Mouse (Mus musculus): ENCODE data around the gene Gm45837. TPM values are rescaled to one million over a fixed set of nuclear protein-coding genes. Genes with fewer than 3 reads are reported as not detected.

Gm45837 gene
- polyA plus RNA-seq, 1 experiment from 2014 or later = 4.2 TPM

GRCm38 (mm10) chr7:101393694-101394504 lies 16.8 kb upstream of the Gm45837 start:
- peak overlapping the region; percentile 60 for H3K27ac ChIP-seq (replicated peaks; ENCODE audit: low read depth, low read length)
- H3K4me1 ChIP-seq (ENCODE audit: control insufficient read depth, insufficient read depth, low read length) = 0 out of 2 replicates have a peak, but pooled peaks cover 4% of the 10 kb centered on the region
- no peak overlapping the region; the same call in 1 of the 2 replicates for H3K4me3 ChIP-seq (ENCODE audit: low read depth, low read length)
- no peaks in the 10 kb centered on the region for H3K9me3 ChIP-seq (replicated peaks; ENCODE audit: control insufficient read depth, low read length)
- no peak overlapping the region for H3K4me2 ChIP-seq (ENCODE audit: low read depth, low read length)
- no peaks in the 10 kb centered on the region for H3K27me3 ChIP-seq (ENCODE audit: control insufficient read depth, insufficient read depth, low read length)
- H3K9ac ChIP-seq (replicated peaks; ENCODE audit: low read length) = peak overlapping the region; percentile 46
- WGBS = 33% methylated on average over 8 of the region's 8 CpGs
- H3K36me3 ChIP-seq (replicated peaks; ENCODE audit: control insufficient read depth, insufficient read depth, low read depth, low read length) = no peaks in the 10 kb centered on the region
- ATAC-seq (replicated peaks; ENCODE audit: insufficient number of reproducible peaks, low FRiP score, low TSS enrichment, low read depth) (peak; percentile 58), DNase-seq (ENCODE audit: low spot score) (peak; percentile 70)

GRCm38 (mm10) chr7:101394569-101394968 lies 16.1 kb upstream of the Gm45837 start:
- Histone ChIP-seq H3K9ac (replicated peaks; ENCODE audit: low read length) (peak overlapping the region; percentile 46), H3K4me2 (ENCODE audit: low read depth, low read length) (no peak overlapping the region), H3K36me3 (replicated peaks; ENCODE audit: control insufficient read depth, insufficient read depth, low read depth, low read length) (no peaks in the 10 kb centered on the region), H3K27ac (replicated peaks; ENCODE audit: low read depth, low read length) (peak overlapping the region; percentile 60), H3K9me3 (replicated peaks; ENCODE audit: control insufficient read depth, low read length) (no peaks in the 10 kb centered on the region), H3K4me3 (ENCODE audit: low read depth, low read length) (no peak overlapping the region; the same call in 1 of the 2 replicates), H3K4me1 (ENCODE audit: control insufficient read depth, insufficient read depth, low read length) (0 out of 2 replicates have a peak, but pooled peaks cover 4% of the 10 kb centered on the region), H3K27me3 (ENCODE audit: control insufficient read depth, insufficient read depth, low read length) (no peaks in the 10 kb centered on the region)
- no peak for DNase-seq (ENCODE audit: low spot score)
- ATAC-seq (replicated peaks; ENCODE audit: insufficient number of reproducible peaks, low FRiP score, low TSS enrichment, low read depth) = peak; percentile 3; the same call in 1 of the 2 replicates
- 65% methylated on average over 3 of the region's 3 CpGs for WGBS

GRCm38 (mm10) chr7:101395471-101395870 lies 15.2 kb upstream of the Gm45837 start:
- WGBS = 84% methylated on average over 2 of the region's 2 CpGs
- Histone ChIP-seq H3K4me1 (ENCODE audit: control insufficient read depth, insufficient read depth, low read length) (0 out of 2 replicates have a peak, but pooled peaks cover 4% of the 10 kb centered on the region), H3K9ac (replicated peaks; ENCODE audit: low read length) (no peak overlapping the region), H3K9me3 (replicated peaks; ENCODE audit: control insufficient read depth, low read length) (no peaks in the 10 kb centered on the region), H3K4me3 (ENCODE audit: low read depth, low read length) (no peak overlapping the region), H3K4me2 (ENCODE audit: low read depth, low read length) (no peak overlapping the region), H3K27me3 (ENCODE audit: control insufficient read depth, insufficient read depth, low read length) (no peaks in the 10 kb centered on the region), H3K27ac (replicated peaks; ENCODE audit: low read depth, low read length) (no peak overlapping the region), H3K36me3 (replicated peaks; ENCODE audit: control insufficient read depth, insufficient read depth, low read depth, low read length) (no peaks in the 10 kb centered on the region)
- no peak for DNase-seq (ENCODE audit: low spot score)
- no peak for ATAC-seq (replicated peaks; ENCODE audit: insufficient number of reproducible peaks, low FRiP score, low TSS enrichment, low read depth)

- Histone ChIP-seq H3K9me3 (replicated peaks; ENCODE audit: control insufficient read depth, low read length) (no peaks in the 10 kb centered on the region), H3K9ac (replicated peaks; ENCODE audit: low read length) (no peak overlapping the region), H3K36me3 (replicated peaks; ENCODE audit: control insufficient read depth, insufficient read depth, low read depth, low read length) (no peaks in the 10 kb centered on the region), H3K27ac (replicated peaks; ENCODE audit: low read depth, low read length) (no peak overlapping the region), H3K4me2 (ENCODE audit: low read depth, low read length) (no peak overlapping the region), H3K4me3 (ENCODE audit: low read depth, low read length) (no peak overlapping the region), H3K27me3 (ENCODE audit: control insufficient read depth, insufficient read depth, low read length) (no peaks in the 10 kb centered on the region), H3K4me1 (ENCODE audit: control insufficient read depth, insufficient read depth, low read length) (0 out of 2 replicates have a peak, but pooled peaks cover 4% of the 10 kb centered on the region)
- ATAC-seq (replicated peaks; ENCODE audit: insufficient number of reproducible peaks, low FRiP score, low TSS enrichment, low read depth) (no peak), DNase-seq (ENCODE audit: low spot score) (no peak)
- WGBS = 91% methylated on average over 4 of the region's 4 CpGs
These were observed 13.5 kb upstream of the Gm45837 start for GRCm38 (mm10) chr7:101397175-101397574.

GRCm38 (mm10) chr7:101401510-101401909 lies 9.2 kb upstream of the Gm45837 start:
- no peak overlapping the region for H3K4me2 ChIP-seq (ENCODE audit: low read depth, low read length)
- H3K9ac ChIP-seq (replicated peaks; ENCODE audit: low read length) = no peak overlapping the region
- WGBS = 89% methylated on average over 7 of the region's 7 CpGs
- H3K4me1 ChIP-seq (ENCODE audit: control insufficient read depth, insufficient read depth, low read length) = no peaks in the 10 kb centered on the region
- H3K27ac ChIP-seq (replicated peaks; ENCODE audit: low read depth, low read length) = no peak overlapping the region
- no peak for DNase-seq (ENCODE audit: low spot score)
- no peaks in the 10 kb centered on the region for H3K9me3 ChIP-seq (replicated peaks; ENCODE audit: control insufficient read depth, low read length)
- no peak for ATAC-seq (replicated peaks; ENCODE audit: insufficient number of reproducible peaks, low FRiP score, low TSS enrichment, low read depth)
- H3K27me3 ChIP-seq (ENCODE audit: control insufficient read depth, insufficient read depth, low read length) = no peaks in the 10 kb centered on the region
- no peaks in the 10 kb centered on the region for H3K36me3 ChIP-seq (replicated peaks; ENCODE audit: control insufficient read depth, insufficient read depth, low read depth, low read length)
- H3K4me3 ChIP-seq (ENCODE audit: low read depth, low read length) = no peak overlapping the region

GRCm38 (mm10) chr7:101403831-101404230 lies 6.9 kb upstream of the Gm45837 start:
- no peak overlapping the region for H3K4me2 ChIP-seq (ENCODE audit: low read depth, low read length)
- H3K9ac ChIP-seq (replicated peaks; ENCODE audit: low read length) = no peak overlapping the region
- H3K27me3 ChIP-seq (ENCODE audit: control insufficient read depth, insufficient read depth, low read length) = no peaks in the 10 kb centered on the region
- H3K27ac ChIP-seq (replicated peaks; ENCODE audit: low read depth, low read length) = no peak overlapping the region
- WGBS = 90% methylated on average over 5 of the region's 5 CpGs
- H3K36me3 ChIP-seq (replicated peaks; ENCODE audit: control insufficient read depth, insufficient read depth, low read depth, low read length) = no peaks in the 10 kb centered on the region
- ATAC-seq (replicated peaks; ENCODE audit: insufficient number of reproducible peaks, low FRiP score, low TSS enrichment, low read depth) = no peak
- H3K4me3 ChIP-seq (ENCODE audit: low read depth, low read length) = no peak overlapping the region
- no peaks in the 10 kb centered on the region for H3K9me3 ChIP-seq (replicated peaks; ENCODE audit: control insufficient read depth, low read length)
- no peak for DNase-seq (ENCODE audit: low spot score)
- no peaks in the 10 kb centered on the region for H3K4me1 ChIP-seq (ENCODE audit: control insufficient read depth, insufficient read depth, low read length)

GRCm38 (mm10) chr7:101412796-101413195 lies 2.1 kb downstream of the Gm45837 start:
- no peaks in the 10 kb centered on the region for H3K36me3 ChIP-seq (replicated peaks; ENCODE audit: control insufficient read depth, insufficient read depth, low read depth, low read length)
- DNase-seq (ENCODE audit: low spot score) (peak; percentile 88), ATAC-seq (replicated peaks; ENCODE audit: insufficient number of reproducible peaks, low FRiP score, low TSS enrichment, low read depth) (no peak)
- H3K9ac ChIP-seq (replicated peaks; ENCODE audit: low read length) = no peak overlapping the region
- H3K27me3 ChIP-seq (ENCODE audit: control insufficient read depth, insufficient read depth, low read length) = no peaks in the 10 kb centered on the region
- H3K4me1 ChIP-seq (ENCODE audit: control insufficient read depth, insufficient read depth, low read length) = no peaks in the 10 kb centered on the region
- no peak overlapping the region for H3K4me2 ChIP-seq (ENCODE audit: low read depth, low read length)
- no peak overlapping the region for H3K4me3 ChIP-seq (ENCODE audit: low read depth, low read length)
- no peaks in the 10 kb centered on the region for H3K9me3 ChIP-seq (replicated peaks; ENCODE audit: control insufficient read depth, low read length)
- no peak overlapping the region for H3K27ac ChIP-seq (replicated peaks; ENCODE audit: low read depth, low read length)

- WGBS = 45% methylated on average over 4 of the region's 4 CpGs
- Histone ChIP-seq H3K4me1 (ENCODE audit: control insufficient read depth, insufficient read depth, low read length) (no peaks in the 10 kb centered on the region), H3K9me3 (replicated peaks; ENCODE audit: control insufficient read depth, low read length) (no peaks in the 10 kb centered on the region), H3K27ac (replicated peaks; ENCODE audit: low read depth, low read length) (no peak overlapping the region), H3K27me3 (ENCODE audit: control insufficient read depth, insufficient read depth, low read length) (no peaks in the 10 kb centered on the region), H3K9ac (replicated peaks; ENCODE audit: low read length) (no peak overlapping the region), H3K4me3 (ENCODE audit: low read depth, low read length) (no peak overlapping the region), H3K4me2 (ENCODE audit: low read depth, low read length) (no peak overlapping the region), H3K36me3 (replicated peaks; ENCODE audit: control insufficient read depth, insufficient read depth, low read depth, low read length) (no peaks in the 10 kb centered on the region)
- ATAC-seq (replicated peaks; ENCODE audit: insufficient number of reproducible peaks, low FRiP score, low TSS enrichment, low read depth) (no peak), DNase-seq (ENCODE audit: low spot score) (no peak)
These were observed 3.5 kb downstream of the Gm45837 start for GRCm38 (mm10) chr7:101414209-101414608.

All from embryonic facial prominence, embryonic 11.5 days (tissue).